Mouse (Mus musculus) midbrain, embryonic 11.5 days (tissue): ENCODE measurements at regions not wholly inside any gene's neighbourhood (a gene's known extent, or its start where the extent isn't known, plus 50 kb on each side); places are given as distances from the start of the nearest gene placed in this dataset.
"Not testable (repeated sequence)": the region's sequence is repeated elsewhere in the genome, so short reads cannot be mapped to it uniquely, and the experiment has no call there.

ENCODE experiments used
- ATAC-seq: fragments of 200-750 bp; cut with Nextera tagmentation; 2 replicates; pipeline ENCODE4 v1.8.0; 2017; ENCODE audit warnings: moderate TSS enrichment, moderate library complexity; ENCODE audit not compliant: low FRiP score
- DNase-seq: peaks from one replicate; pipeline ENCODE4 v3.0.0; 2015; ENCODE audit warnings: low spot score; ENCODE audit errors: missing footprints
- H3K27ac ChIP-seq: fragments of 300-500 bp; sonication (generic); 2 replicates; pipeline ENCODE4 v1.5.1; 2014; ENCODE audit warnings: low read depth, low read length
- H3K27me3 ChIP-seq: fragments of 300-500 bp; sonication (generic); 2 replicates; pipeline ENCODE4 v1.6.1; 2014; ENCODE audit warnings: mild to moderate bottlenecking, low read length, moderate library complexity, mixed read lengths; ENCODE audit not compliant: control insufficient read depth, insufficient read depth
- H3K36me3 ChIP-seq: fragments of 300-500 bp; sonication (generic); 2 replicates; pipeline ENCODE4 v1.6.1; 2014; ENCODE audit warnings: mild to moderate bottlenecking, low read length, moderate library complexity, mixed read lengths; ENCODE audit not compliant: control insufficient read depth, insufficient read depth
- H3K4me1 ChIP-seq: fragments of 300-500 bp; sonication (generic); 2 replicates; pipeline ENCODE4 v1.6.1; 2014; ENCODE audit warnings: low read length; ENCODE audit not compliant: control insufficient read depth, insufficient read depth
- H3K4me2 ChIP-seq: fragments of 300-500 bp; sonication (generic); 2 replicates; pipeline ENCODE4 v1.6.1; 2014; ENCODE audit warnings: mild to moderate bottlenecking, moderate library complexity
- H3K4me3 ChIP-seq: fragments of 300-500 bp; sonication (generic); 2 replicates; pipeline ENCODE4 v1.5.1; 2014; ENCODE audit warnings: low read depth, low read length
- H3K9ac ChIP-seq: fragments of 300-500 bp; sonication (generic); 2 replicates; pipeline ENCODE4 v1.6.1; 2014; ENCODE audit warnings: low read length
- H3K9me3 ChIP-seq: fragments of 300-500 bp; sonication (generic); 2 replicates; pipeline ENCODE4 v1.6.1; 2016; ENCODE audit warnings: low read length; ENCODE audit not compliant: control insufficient read depth
- WGBS: fragments of 180-500 bp; shearing (Covaris S2); extraction: QIAGEN DNeasy Blood & Tissue Kit; methylation state at CpG from one replicate; pipeline ENCODE4 v1.1.7; 2014; 5-methylcytosine and 5-hydroxymethylcytosine counted together

DNA sequence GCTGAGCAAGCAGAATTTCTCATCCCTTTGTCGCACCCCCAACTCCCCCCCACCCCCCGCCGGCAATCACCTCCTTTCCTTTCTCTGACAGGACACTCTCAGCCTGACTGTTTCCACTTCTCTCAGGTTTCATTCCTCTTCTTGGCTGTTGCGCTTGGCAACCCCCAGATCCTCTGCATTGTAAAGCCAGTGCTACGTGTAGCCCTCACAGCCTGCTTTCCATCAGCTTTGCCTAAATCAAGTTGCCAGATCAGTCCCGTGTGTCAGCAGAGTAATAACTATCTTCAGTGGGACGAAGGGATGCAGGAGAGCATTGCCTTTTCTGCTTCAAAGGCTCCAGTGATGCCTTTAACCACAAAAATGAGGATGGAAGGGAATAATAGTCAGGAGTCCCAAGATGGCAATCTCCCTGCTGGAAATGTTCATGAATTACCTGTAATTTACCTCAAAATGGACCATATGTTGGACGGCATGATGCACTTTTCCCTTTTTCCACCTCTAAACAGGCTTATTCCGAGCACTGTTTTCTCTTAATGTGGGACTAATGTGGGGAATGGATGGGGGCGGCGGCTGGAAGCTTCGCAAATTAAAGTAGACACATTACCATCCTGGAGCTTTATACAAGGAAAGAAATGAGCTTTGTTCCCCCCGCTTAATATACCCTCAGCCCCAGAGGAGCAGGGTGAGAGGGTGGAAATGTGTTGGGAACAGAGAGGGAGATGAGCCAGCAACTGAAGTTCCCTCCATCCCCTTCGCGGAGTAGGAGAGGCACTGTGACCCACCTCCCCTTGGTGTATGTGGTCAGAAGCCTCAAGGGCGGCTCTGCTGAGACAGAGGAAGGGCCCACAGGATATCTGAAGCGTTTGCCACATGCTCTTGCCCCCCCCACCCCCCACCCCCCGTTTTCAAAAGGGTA, 168.3 kb upstream of the Npvf start:
- DNase-seq (peak; percentile 92), ATAC-seq (peak; percentile 30)
- no peaks in the 10 kb centered on the region for H3K27me3 ChIP-seq
- WGBS: 28% methylated on average over 18 of the region's 18 CpGs
- H3K4me1 ChIP-seq: peaks cover 41% of the 10 kb centered on the region
- no peak overlapping the region for H3K4me3 ChIP-seq
- H3K36me3 ChIP-seq: no peaks in the 10 kb centered on the region
- peak overlapping the region; percentile 85 for H3K27ac ChIP-seq
- no peaks in the 10 kb centered on the region; the same call in 1 of the 2 replicates for H3K9me3 ChIP-seq
- no peak overlapping the region for H3K4me2 ChIP-seq
- peak overlapping the region; percentile 46; the same call in 1 of the 2 replicates for H3K9ac ChIP-seq

- peaks cover 2% of the 10 kb centered on the region; the same call in 1 of the 2 replicates for H3K9me3 ChIP-seq
- no peak overlapping the region; the same call in 1 of the 2 replicates for H3K9ac ChIP-seq
- H3K27ac ChIP-seq: peak overlapping the region; percentile 85
- H3K4me3 ChIP-seq: no peak overlapping the region
- 6% methylated on average over 18 of the region's 18 CpGs for WGBS
- H3K36me3 ChIP-seq: no peaks in the 10 kb centered on the region
- no peaks in the 10 kb centered on the region for H3K27me3 ChIP-seq
- H3K4me1 ChIP-seq: peaks cover 41% of the 10 kb centered on the region
- H3K4me2 ChIP-seq: no peak overlapping the region
- DNase-seq: peak; percentile 93
- peak; percentile 83 for ATAC-seq
Measured at GRCm38 (mm10) chr6:50823220-50823910, 169.1 kb upstream of the Npvf start.

- WGBS: 63% methylated on average over 4 of the region's 4 CpGs
- ATAC-seq (no peak), DNase-seq (peak; percentile 82)
- Histone ChIP-seq H3K4me3 (no peak overlapping the region), H3K4me1 (peaks cover 39% of the 10 kb centered on the region), H3K27me3 (no peaks in the 10 kb centered on the region), H3K4me2 (no peak overlapping the region), H3K27ac (no peak overlapping the region), H3K36me3 (no peaks in the 10 kb centered on the region), H3K9me3 (peaks cover 2% of the 10 kb centered on the region; the same call in 1 of the 2 replicates), H3K9ac (no peak overlapping the region)
Measured at GRCm38 (mm10) chr6:50824466-50824865, 170.2 kb upstream of the Npvf start.

- ATAC-seq (no peak), DNase-seq (no peak)
- no peak overlapping the region for H3K27ac ChIP-seq
- no peaks in the 10 kb centered on the region for H3K27me3 ChIP-seq
- H3K9ac ChIP-seq: no peak overlapping the region
- no peaks in the 10 kb centered on the region for H3K4me1 ChIP-seq
- WGBS: 81% methylated on average over 5 of the region's 5 CpGs
- H3K36me3 ChIP-seq: no peaks in the 10 kb centered on the region
- H3K4me3 ChIP-seq: no peak overlapping the region
- H3K4me2 ChIP-seq: no peak overlapping the region
- peaks cover 2% of the 10 kb centered on the region; the same call in 1 of the 2 replicates for H3K9me3 ChIP-seq
Measured at GRCm38 (mm10) chr6:50831725-50832124, 177.5 kb upstream of the Npvf start.

- ATAC-seq (no peak), DNase-seq (no peak)
- no peaks in the 10 kb centered on the region for H3K36me3 ChIP-seq
- H3K4me3 ChIP-seq: no peak overlapping the region
- no peaks in the 10 kb centered on the region for H3K4me1 ChIP-seq
- H3K27me3 ChIP-seq: no peaks in the 10 kb centered on the region; the same call in 1 of the 2 replicates
- no peak overlapping the region for H3K9ac ChIP-seq
- H3K4me2 ChIP-seq: no peak overlapping the region
- H3K27ac ChIP-seq: no peak overlapping the region
- H3K9me3 ChIP-seq: no peaks in the 10 kb centered on the region
- 92% methylated on average over 6 of the region's 6 CpGs for WGBS
Measured at GRCm38 (mm10) chr6:50835997-50836625, 181.9 kb upstream of the Npvf start.

DNA sequence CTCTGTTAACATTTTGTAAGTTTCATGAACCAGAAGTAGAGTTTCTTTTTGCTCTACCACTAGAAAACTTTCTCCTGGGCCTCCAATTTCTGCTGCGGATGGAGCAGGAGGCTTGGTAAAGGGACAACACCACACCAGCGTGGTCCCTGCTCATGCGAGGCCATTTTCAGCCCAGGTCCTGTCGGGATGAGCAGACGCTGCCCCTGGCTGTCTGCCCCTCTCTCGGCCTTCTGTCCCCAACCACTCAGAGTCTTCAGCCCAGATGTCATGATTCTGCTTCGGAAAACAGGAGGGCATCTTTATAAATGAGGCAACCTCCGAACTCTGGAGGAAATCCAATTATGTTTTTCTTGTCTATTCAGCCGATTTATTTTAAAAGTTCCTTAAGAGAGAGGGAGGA, 186.6 kb upstream of the Npvf start:
- Histone ChIP-seq H3K36me3 (no peaks in the 10 kb centered on the region), H3K4me3 (no peak overlapping the region), H3K9me3 (no peaks in the 10 kb centered on the region), H3K27me3 (no peaks in the 10 kb centered on the region; the same call in 1 of the 2 replicates), H3K4me1 (no peaks in the 10 kb centered on the region), H3K9ac (no peak overlapping the region), H3K4me2 (no peak overlapping the region), H3K27ac (no peak overlapping the region)
- ATAC-seq (no peak), DNase-seq (no peak)
- WGBS: 61% methylated on average over 9 of the region's 9 CpGs

DNA sequence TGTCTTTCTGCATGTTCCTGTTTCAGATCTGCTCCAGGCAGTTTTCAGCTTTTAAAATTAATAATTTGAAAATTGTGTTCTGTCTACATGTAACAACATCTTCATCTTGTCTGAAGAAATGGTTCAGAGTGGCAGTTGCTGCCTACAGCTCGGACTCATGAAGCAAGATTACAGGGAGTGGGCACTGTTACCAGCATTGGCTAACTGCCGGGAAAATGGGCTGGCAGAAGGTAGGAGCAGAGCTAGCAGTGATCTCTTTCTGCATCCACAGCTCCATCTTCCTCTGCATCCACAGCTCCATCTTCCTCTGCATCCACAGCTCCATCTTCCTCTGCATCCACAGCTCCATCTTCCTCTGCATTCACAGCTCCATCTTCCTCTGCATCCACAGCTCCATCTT, 191.0 kb upstream of the Npvf start:
- H3K9me3 ChIP-seq, DNase-seq, H3K27me3 ChIP-seq, H3K9ac ChIP-seq, H3K36me3 ChIP-seq, ATAC-seq, H3K4me3 ChIP-seq, H3K27ac ChIP-seq, H3K4me2 ChIP-seq, H3K4me1 ChIP-seq: not testable (repeated sequence)
- 93% methylated on average over 2 of the region's 2 CpGs for WGBS

DNA sequence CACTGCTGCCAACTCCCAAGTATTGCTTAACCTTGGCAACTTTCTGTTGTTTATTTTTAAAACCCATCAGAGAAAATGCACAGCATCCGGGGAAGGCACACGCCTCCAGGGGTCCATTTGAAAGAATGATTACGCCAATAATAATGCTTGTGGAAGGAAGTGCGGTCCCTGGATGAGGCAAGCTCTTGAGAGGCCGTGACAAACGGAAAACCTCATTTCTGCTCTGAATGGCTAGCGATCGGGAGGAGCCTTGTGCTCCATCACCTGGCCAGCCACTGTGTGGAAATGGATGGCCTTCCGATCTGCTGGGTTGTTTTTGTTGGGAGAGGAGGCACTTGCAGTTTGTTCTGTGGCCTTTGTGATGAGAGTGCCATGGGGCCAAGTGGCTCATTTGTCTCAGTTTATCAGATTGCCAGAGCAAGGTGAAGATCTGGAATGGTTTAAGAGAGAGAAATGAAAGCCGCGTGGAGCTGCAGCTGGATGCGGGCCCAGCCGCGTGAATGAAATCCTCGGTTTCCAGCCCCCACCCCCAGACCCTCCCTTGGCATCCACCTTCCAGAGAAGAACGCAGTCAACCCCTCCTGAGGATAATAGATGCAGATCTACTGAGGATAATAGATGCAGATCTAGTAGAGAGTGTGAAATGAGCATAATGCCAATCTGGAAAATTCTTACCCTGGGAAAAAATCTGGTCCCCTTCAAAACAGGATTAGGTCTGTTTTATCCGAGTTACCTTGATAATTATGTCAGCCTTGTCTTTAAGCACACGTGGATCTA, 192.7 kb upstream of the Npvf start:
- Histone ChIP-seq H3K4me2 (no peak overlapping the region), H3K4me1 (no peaks in the 10 kb centered on the region), H3K4me3 (no peak overlapping the region), H3K36me3 (no peaks in the 10 kb centered on the region), H3K27ac (no peak overlapping the region), H3K9me3 (no peaks in the 10 kb centered on the region), H3K9ac (no peak overlapping the region), H3K27me3 (no peaks in the 10 kb centered on the region)
- 76% methylated on average over 18 of the region's 18 CpGs for WGBS
- DNase-seq (no peak), ATAC-seq (no peak)
